Mouse (Mus musculus) liver (tissue): Measurements from ENCODE around the gene Wtap.
"Not testable (repeated sequence)": the region's sequence is repeated elsewhere in the genome, so short reads cannot be mapped to it uniquely, and the experiment has no call there.

Experiments used
- DNase-seq: peaks from one replicate; pipeline ENCODE4 v3.0.0-alpha.2; 2020; ENCODE audit warnings: mixed read lengths

The Wtap gene

DNA sequence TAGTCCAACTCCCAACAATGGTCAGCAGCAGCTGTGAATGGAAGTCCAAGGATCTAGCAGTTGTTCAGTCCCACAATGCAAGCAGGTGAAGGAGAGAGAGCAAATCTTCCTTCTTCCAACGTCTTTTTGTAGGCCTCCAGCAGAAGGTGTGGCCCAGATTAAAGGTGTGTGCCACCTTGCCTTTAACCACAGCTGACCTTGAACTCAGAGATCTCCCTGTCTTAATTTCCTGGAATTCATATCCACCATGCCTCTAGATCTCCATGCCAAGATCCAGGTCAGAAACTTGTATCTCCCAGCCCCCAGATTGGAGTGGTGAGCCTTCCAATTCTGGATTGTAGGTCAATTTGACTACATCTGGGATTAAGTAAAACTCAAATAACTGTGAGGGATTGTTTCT lies at the start of gene Wtap:
Gene Wtap, minus strand, starts transcription at position 101 of the 400 bp plus-strand sequence.
- DNase-seq = no peak

GRCm38 (mm10) chr17:13036627-13037192 lies 42.7 kb upstream of the Wtap start:
- DNase-seq = not testable (repeated sequence)

DNA sequence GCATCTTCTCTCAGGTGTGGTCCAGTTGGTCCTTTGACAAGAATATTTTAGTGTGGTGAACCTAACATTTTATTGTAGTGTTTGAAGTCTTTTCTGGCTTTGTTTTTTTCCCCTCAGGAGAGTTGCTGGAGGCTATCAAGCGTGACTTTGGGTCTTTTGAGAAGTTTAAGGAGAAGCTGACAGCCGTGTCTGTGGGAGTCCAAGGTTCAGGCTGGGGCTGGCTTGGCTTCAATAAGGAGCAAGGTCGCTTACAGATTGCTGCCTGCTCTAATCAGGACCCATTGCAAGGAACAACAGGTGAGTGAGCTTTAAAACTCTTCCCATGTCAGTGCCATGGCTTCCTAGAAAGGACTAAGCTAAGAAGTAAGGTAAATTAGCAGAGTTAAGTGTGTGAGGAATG lies 19.3 kb upstream of the Wtap start:
- no peak for DNase-seq

GRCm38 (mm10) chr17:13009887-13010286 lies 15.9 kb upstream of the Wtap start:
- DNase-seq = peak; percentile 28

DNA sequence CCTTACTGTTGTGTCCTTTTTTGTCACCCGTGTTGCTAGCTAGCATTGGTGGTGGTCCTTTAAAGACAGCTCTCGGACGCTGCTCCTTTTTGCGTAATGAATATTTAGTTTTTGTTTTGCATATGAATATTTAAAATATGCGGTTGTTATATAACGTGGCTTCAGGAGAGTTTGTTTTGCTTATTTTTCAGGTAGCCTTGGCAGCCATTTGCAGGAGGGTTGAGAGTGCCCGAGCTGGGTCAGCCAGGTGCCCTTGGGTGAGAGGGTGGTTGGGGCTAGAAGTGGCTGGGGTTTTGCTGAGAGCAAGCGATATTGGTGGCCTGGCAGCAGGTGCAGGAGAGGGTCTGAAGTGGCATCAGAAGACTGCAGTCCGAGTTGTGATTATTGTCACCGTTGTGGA lies 14.6 kb upstream of the Wtap start:
- DNase-seq = peak; percentile 18

- peak; percentile 99 for DNase-seq
These were observed 13.9 kb upstream of the Wtap start for GRCm38 (mm10) chr17:13007730-13008425.

GRCm38 (mm10) chr17:13006984-13007383 lies 13.0 kb upstream of the Wtap start:
- DNase-seq = no peak

DNA sequence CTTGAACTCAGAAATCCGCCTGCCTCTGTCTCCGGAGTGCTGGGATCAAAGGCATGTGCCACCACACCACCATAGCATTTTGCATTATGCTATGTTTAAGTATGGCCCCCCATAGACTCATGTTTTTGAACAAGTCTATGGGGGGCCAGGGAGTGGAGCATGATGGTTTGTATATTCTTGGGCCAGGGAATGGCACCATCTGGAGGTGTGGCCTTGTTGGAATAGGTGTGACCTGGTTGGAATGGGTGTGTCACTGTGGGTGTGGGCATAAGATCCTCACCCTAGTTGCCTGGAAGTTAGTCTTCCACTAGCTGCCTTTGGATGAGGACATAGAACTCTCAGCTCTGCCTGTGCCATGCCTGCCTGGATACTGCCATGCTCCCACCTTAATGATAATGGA lies 12.6 kb upstream of the Wtap start, which contains the start of gene Sod2:
Gene Sod2, plus strand, starts transcription at position 301 of the 400 bp plus-strand sequence.
- not testable (repeated sequence) for DNase-seq

DNA sequence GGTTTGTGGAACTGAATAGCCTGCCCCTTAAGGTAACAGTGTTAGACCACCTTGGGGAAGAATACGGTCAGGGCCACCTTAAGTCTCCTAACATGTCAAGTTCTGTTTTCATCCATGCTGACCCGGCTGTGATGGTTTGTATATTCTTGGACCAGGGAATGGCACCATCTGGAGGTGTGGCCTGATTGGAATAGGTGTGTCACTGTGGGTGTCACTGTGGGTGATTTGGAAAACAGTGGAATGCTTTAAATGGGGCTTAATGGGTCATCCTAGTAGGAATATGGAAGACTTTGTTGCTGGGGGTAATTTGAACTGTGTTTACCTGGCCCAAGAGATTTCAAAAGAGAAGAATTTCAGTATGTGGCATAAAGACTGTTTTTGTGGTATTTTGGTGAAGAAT lies 10.5 kb upstream of the Wtap start:
- DNase-seq = not testable (repeated sequence)

- DNase-seq = not testable (repeated sequence)
These were observed 8.3 kb upstream of the Wtap start for GRCm38 (mm10) chr17:13002243-13002642.

DNA sequence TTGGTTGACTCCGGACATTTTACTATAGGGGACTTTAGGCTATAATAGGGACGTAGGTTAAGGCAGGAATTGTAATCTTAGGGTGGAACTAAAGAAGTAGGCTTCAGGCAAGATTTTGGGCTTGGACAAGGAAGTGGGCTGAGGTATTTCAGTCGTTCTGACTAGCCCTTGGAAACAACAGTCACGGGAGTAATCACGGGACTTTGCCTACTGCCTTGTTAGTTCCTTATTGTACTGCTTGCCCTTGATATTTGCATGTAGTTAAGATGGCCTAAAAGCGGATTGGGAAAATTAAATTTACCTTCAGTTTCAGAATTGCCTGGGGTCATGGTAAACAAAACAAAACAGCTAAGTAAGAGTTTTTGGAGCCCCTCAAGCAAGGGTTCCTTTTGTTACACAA lies 5.1 kb upstream of the Wtap start:
- DNase-seq = no peak

GRCm38 (mm10) chr17:12997890-12998289 lies 3.9 kb upstream of the Wtap start:
- no peak for DNase-seq

- DNase-seq = peak; percentile 39
These were observed 2.4 kb upstream of the Wtap start for GRCm38 (mm10) chr17:12996345-12996744.

DNA sequence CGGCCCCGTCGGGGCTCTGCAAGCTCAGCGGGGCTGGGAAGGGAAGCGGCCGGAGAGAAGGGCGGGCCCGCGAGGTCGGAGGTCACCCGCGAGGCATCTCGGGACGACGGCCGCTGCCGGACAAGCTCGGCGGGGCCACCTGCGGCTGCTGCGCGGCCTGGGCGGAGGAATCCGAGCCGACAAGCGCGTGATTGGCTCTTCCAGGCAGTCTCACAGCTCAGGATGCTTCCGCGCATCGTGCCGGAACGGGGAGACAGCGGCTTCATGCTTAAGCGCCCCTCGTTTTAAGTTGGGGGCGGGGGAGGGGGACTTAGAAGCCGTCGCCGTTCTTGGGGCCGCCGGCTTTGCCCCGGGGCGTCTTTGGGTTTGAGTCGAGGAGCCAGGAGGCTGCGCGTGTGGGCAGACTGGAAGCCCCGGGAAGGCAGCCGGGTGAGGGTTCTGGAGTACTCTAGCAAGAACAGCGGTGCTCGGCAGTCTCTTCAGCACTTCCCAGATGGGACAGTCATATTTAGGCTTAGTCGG lies 1.4 kb downstream of the Wtap start:
- DNase-seq = peak; percentile 96

GRCm38 (mm10) chr17:12991635-12992358 lies 2.2 kb downstream of the Wtap start:
- DNase-seq = peak; percentile 91

- peak; percentile 61 for DNase-seq
These were observed 2.8 kb downstream of the Wtap start for GRCm38 (mm10) chr17:12991194-12991634.

DNA sequence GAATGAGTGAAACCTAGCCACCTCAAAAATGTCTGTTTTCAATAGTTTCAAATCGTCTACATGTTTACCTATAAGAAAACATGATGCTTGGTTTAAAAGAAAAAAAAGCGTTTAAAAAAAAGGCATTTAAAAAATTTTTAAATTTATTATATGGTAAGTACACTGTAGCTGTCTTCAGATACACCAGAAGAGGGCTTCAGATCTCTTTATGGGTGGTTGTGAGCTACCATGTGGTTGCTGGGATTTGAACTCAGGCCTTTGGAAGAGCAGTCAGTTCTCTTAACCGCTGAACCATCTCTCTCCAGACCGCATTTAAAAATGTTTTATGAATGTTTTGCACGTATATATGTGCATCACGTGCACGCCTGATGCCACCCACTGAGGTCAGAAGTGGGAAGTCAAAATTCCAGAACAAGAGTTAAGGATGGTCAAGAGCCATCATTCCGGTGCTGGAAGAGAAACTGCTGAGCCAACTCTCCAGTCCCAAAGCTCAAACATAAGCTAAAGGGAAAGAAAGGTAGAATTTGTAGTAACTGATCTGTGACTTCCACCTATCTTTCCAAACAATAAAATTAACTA lies 3.3 kb downstream of the Wtap start:
- DNase-seq = no peak

DNA sequence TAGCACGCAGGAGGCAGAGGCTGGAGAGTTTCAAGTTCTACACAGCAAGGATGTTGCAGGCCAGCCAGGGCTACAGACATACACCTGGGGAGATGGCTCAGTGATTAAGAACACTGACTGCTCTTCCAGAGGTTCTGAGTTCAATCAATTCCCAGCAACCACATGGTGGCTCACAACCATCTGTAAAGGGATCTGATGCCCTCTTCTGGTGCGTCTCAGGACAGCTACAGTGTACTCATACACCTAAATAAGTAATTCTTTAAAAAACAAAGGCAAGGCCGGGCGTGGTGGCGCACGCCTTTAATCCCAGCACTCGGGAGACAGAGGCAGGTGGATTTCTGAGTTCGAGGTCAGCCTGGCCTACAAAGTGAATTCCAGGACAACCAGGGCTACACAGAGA lies 5.9 kb downstream of the Wtap start:
- not testable (repeated sequence) for DNase-seq

DNA sequence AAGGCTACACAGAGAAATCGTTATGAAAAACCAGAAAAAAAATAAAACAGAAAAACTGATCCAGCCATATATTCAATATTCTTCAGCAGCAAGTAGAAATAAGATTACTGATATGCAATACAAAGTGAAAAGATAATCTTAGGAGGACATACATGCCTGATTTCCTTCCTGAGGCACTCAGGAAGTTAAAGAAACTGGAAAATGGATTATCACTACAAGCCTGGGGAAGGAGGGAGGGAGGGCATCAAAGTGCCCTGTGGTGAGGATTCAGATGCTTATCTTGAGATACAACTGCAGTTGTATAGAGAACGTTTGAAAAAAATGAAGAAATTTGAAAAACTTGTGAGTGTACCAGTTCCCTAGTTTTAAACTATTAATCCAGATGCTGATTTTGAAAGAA lies 10.0 kb downstream of the Wtap start:
- no peak for DNase-seq

DNA sequence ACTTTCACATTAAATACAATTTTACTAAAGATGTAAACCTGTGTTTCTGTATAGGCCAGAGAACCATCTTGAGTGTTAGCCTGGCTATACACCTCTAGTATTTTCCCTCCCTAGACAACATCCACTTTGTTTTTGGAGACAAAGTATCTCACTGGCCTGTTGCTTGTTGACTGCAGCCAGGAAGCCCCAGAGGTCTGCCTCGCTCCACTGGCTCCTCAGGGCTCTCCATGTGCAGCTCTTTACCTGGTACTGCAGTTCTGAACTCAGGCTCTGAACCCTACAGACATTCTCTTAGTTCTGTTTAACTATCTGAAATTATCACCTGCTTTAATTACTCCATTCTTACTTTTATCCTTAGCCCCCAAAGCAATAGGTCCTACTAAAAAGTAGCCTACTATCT lies 15.4 kb downstream of the Wtap start:
- DNase-seq = no peak

DNA sequence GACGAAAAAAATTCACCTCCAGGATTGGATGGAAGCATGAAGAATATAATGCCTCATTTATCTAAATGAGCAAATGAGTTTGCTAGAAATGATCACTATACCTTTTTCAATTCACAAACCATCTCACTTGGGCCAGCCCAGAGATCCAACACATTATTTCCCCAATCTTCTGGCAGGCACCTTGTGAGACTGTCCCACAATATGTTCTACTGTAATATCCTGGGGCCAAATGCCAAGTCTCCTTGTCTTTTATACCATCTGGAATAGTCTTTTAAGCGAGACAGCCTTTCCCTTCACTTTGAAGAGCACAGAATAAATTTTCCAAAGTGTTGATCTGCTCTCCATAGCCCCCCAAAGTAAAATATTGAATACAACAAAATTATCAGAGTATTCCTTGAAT lies 20.1 kb downstream of the Wtap start:
- no peak for DNase-seq

DNA sequence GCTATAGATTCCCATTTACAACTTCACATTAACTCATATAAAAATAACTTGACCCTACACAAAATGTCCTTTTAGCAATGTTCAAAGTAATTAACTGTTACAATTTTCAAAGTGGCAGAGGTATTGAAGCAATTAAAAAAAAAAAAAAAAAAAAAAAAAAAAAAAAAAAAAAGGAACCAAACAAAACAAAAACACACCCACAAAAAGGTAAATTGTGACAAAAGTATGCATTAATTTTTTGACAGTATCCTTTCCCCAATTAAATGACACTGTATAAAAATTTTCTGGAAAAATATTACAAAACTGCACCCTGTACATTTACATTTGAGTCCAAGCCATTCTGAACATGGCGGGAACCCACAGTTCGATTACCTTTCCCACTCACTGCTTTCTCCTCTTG lies 26.8 kb downstream of the Wtap start:
- no peak for DNase-seq

GRCm38 (mm10) chr17:12963476-12963875 lies 30.5 kb downstream of the Wtap start:
- no peak for DNase-seq
